Mouse (Mus musculus): Measurements from ENCODE around the gene Cmtm3. TPM values are rescaled to one million over a fixed set of nuclear protein-coding genes. Genes with fewer than 3 reads are reported as not detected.

Cmtm3 gene
- polyA plus RNA-seq, 1 experiment from 2014 or later, result 32.3 TPM

DNA sequence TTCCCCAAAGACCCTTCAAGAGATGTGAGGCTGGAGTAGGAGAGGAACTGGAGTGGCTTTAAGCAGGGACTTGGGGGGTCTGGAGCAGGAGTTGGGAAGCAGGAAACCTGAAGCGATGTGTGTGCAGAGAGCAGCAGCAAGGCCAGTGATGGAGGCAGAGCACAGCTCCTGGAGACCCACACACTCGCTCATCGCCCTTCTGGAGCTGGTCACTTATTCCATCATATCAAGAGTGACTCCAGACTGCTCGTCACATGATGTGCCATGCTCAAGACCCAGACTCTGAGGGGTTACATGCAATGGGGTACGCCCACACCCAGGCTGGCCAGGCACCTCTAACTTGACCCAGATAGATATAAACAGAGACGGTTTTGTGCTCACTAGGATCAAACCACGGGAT is 41.1 kb downstream of the Cmtm3 start:
- DNase-seq (ENCODE audit: low spot score), result no peak

DNA sequence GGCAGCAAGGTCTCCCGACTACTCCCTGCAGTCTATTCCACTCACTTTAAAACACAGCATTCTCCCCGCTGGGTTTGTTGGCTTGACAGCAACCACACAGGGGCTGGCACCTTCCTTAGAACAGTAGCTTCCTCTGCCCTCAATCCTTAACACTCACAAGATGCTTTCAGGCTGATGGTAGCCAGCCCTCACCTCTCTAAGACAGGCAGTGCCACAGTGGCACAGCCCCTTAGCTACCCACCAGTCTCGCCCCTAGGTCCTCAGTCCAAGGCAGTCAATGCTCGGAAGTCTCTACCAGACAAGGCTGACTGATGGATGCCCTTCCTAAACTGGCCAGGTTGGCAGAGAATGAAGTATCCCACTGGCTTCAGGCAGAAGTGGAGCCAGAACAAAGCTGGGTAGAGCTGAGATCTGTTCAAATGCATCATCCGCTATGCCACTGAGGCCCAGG is 41.8 kb downstream of the Cmtm3 start:
- DNase-seq (ENCODE audit: low spot score), result no peak

- DNase-seq (ENCODE audit: low spot score), result no peak
Measured at GRCm38 (mm10) chr8:104383296-104383695, 44.1 kb downstream of the Cmtm3 start.

DNA sequence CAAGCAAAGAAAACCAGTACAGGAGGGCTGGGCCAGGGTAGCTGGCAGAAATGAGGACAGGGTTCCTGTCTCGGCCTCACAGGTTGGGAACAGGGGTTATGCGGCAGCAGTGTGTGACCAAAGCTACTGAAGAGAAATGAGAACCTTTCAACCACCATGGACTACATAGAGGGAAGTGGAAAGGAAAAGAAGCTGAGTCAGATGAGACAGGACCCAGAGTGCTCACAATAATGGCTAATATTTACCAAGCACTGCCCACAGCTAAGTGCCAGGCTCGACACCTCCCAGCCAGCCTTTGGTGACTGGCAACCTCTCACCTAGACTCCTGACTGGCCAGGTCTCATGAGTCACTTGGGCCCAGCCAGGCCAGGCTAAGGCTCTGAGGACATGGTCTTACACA is 44.8 kb downstream of the Cmtm3 start:
- DNase-seq (ENCODE audit: low spot score), result no peak

DNA sequence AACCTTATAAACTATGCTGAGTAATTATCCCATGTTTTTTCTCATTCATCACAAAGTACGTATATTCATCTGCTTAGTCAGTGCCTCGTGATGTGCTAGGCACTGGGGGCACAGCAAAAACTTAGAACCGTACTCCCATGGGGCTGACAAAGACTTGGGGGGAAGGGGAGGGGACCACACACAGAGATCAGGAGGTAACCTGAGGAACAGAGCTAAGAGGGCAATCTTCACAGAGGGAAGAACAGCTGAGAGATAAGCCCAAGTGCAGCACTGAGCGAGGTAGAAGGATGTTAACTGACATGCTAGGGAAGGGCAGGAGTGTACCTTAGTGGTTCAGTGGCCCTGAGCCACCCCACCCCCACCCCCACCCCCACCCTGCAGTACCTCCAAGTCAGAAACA is 47.5 kb downstream of the Cmtm3 start:
- DNase-seq (ENCODE audit: low spot score), result no peak

DNA sequence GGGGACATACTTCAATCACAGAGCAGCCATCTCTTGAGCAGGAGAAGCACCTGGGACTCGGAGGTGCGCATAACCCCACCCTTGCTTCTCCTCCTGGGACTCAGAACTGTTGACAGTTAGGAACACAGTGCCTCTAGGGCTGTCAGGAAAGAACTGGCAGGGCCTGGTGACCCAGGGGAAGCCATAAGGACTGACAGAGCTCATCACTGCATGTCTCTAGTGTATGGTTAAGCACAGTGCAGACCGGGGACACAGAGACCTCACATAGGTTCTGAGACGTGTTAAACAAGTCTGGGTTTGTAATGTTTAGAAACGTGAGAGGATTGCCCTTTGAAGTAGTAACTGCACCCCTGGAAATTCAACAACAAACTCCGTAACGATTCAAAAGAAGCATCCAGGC is 48.3 kb downstream of the Cmtm3 start:
- no peak for DNase-seq (ENCODE audit: low spot score)

DNA sequence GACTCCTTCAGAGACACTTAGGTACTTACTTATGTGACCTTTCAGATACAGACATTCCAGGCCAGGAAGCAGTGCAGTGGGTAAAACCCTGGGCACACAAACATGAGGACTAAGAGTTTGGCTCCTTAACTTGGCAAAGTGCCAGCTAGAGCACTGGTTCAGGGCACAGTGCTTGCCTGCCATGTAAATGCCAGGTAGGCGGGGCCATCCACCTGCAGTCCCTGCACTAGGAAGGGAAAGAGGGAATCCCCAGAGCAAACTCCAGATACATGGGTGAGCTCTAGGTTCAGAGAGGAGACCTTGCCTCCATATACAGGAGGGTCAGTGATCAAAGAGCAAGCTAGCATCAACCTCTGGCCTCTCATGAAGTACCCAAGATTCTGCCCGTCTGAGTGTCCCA is 48.8 kb downstream of the Cmtm3 start:
- no peak for DNase-seq (ENCODE audit: low spot score)

DNA sequence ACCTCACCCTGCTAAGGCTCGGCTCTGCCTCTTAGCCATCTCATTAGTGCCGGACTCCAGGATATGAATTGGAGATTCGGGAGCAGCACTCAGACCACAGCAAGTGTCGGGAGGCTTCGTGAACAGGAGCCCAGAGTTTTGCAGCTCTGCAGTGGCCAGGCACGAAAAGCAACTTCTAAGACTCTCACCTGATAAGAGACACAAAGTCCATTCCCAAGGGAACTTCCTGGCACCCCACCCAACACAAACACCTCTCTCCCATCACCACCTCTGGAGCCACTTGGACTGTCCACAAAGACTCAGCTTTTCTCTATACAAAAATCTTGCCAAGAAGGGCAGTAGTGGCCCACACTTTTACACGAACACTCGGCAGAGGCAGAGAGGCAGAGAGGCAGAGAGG is 51.0 kb downstream of the Cmtm3 start:
- no peak for DNase-seq (ENCODE audit: low spot score)

GRCm38 (mm10) chr8:104393139-104393538 is 53.9 kb downstream of the Cmtm3 start:
- DNase-seq (ENCODE audit: low spot score), result no peak

DNA sequence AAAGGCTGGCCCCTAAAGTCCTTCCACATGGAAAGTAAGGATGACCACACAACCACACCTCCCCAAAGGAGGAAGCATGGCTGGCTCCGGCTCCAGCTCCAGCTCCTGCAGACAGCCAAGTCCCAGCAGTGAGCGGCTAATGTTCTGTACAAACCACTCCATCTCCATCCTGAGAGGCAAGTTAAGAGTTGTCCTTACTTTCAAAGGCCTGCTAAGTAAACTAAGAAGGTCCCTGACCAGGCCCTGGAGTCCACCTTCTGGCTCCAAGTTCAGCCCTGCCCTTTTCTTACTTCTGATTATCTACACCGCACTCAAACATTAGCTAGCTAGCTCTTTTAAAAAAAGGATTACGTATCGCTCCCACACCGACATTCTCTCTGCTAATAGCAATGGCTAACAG is 54.6 kb downstream of the Cmtm3 start:
- no peak for DNase-seq (ENCODE audit: low spot score)

GRCm38 (mm10) chr8:104394801-104395702 is 55.8 kb downstream of the Cmtm3 start:
- DNase-seq (ENCODE audit: low spot score), result peak; percentile 30

DNA sequence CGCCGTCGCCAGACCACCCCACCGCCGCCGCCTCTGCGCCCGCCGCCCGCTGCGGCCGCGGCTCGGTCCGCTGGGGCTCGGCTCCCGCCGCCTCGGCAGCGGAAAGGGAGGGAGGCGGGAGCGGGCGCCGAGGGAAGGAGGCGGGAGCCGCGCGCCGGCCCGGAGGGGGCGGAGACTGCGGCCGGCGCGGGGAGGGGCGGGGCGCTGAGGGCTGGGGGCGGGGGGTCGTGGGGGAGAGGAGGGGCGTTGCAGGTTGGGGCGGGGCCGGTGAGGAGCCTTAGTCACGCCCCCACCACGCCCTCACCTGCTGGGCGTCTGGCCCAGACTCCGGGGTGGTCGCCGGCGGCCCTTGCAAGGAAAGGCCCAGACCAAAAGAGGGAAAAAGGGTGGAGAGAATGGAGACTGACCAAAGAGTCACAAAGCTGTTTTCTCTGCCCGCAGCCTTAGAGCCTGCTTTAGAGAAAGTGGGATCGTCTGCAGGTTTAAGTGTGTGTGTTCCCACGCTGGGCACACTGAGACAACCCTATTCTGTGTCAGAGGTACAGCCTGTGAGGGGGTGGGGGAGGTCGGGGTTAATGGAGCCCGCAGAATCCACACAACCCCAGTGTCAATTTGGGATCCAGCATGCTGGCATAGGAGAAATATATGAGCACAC is 56.6 kb downstream of the Cmtm3 start, which contains the start of gene Cmtm4:
Gene Cmtm4 (minus strand): TSS at position 105 of the 655 bp plus-strand sequence.
- DNase-seq (ENCODE audit: low spot score), result peak; percentile 60

Other genes starting within 250 kb of the Cmtm3 start
- 7.8 and 8.3 TPM in 2 replicates for gene Cdh5, start 237.8 kb upstream of the Cmtm3 start, polyA plus RNA-seq (2015; fragmentation: Nextera tagmentation; extraction: Ambion mirVana)
- gene Bean1, start 169.0 kb upstream of the Cmtm3 start, polyA plus RNA-seq (2015; fragmentation: Nextera tagmentation; extraction: Ambion mirVana), result 0.28 and 0.40 TPM in 2 replicates
- 20.4 and 24.0 TPM in 2 replicates for gene Tk2, start 90.9 kb upstream of the Cmtm3 start, polyA plus RNA-seq (2015; fragmentation: Nextera tagmentation; extraction: Ambion mirVana)
- 50.7 and 52.6 TPM in 2 replicates for gene Cklf, start 88.5 kb upstream of the Cmtm3 start, polyA plus RNA-seq (2015; fragmentation: Nextera tagmentation; extraction: Ambion mirVana)
- gene Cmtm2a, start 46.2 kb upstream of the Cmtm3 start, polyA plus RNA-seq (2015; fragmentation: Nextera tagmentation; extraction: Ambion mirVana), result not detected in 2 replicates
- not detected in 2 replicates for gene Gm45711, start 29.3 kb upstream of the Cmtm3 start, polyA plus RNA-seq (2015; fragmentation: Nextera tagmentation; extraction: Ambion mirVana)
- not detected in 2 replicates for gene Cmtm1, start 29.3 kb upstream of the Cmtm3 start, polyA plus RNA-seq (2015; fragmentation: Nextera tagmentation; extraction: Ambion mirVana)
- gene Gm11020, start 17.8 kb upstream of the Cmtm3 start, polyA plus RNA-seq (2015; fragmentation: Nextera tagmentation; extraction: Ambion mirVana), result not detected in 2 replicates
- not detected in 2 replicates for gene Cmtm2b, start 17.2 kb upstream of the Cmtm3 start, polyA plus RNA-seq (2015; fragmentation: Nextera tagmentation; extraction: Ambion mirVana)
- gene Cmtm4, start 56.4 kb downstream of the Cmtm3 start, polyA plus RNA-seq (2015; fragmentation: Nextera tagmentation; extraction: Ambion mirVana), result 0.73 and 0.86 TPM in 2 replicates
- gene Dync1li2, start 103.6 kb downstream of the Cmtm3 start, polyA plus RNA-seq (2015; fragmentation: Nextera tagmentation; extraction: Ambion mirVana), result 23.6 and 27.0 TPM in 2 replicates
- 0.14 and 0.27 TPM in 2 replicates for gene Terb1, start 170.5 kb downstream of the Cmtm3 start, polyA plus RNA-seq (2015; fragmentation: Nextera tagmentation; extraction: Ambion mirVana)
- gene Nae1, start 195.2 kb downstream of the Cmtm3 start, polyA plus RNA-seq (2015; fragmentation: Nextera tagmentation; extraction: Ambion mirVana), result 62.8 and 68.9 TPM in 2 replicates
- gene Car7, start 195.3 kb downstream of the Cmtm3 start, polyA plus RNA-seq (2015; fragmentation: Nextera tagmentation; extraction: Ambion mirVana), result 1.6 and 2.2 TPM in 2 replicates

Data from thymus, postnatal 0 days (tissue).